Mouse (Mus musculus) G1E (cell line): ENCODE results near the gene Hes1.
"Not testable (repeated sequence)": the region's sequence is repeated elsewhere in the genome, so short reads cannot be mapped to it uniquely, and the experiment has no call there.

Source experiments
- CTCF ChIP-seq: IDR thresholded peaks from 2 replicates; pipeline ENCODE4 v1.5.1; 2012; ENCODE audit warnings: low read depth, low read length, inconsistent platforms, mixed read lengths
- GATA1 ChIP-seq: IDR thresholded peaks from 2 replicates; pipeline ENCODE4 v1.6.1; 2012; ENCODE audit warnings: borderline replicate concordance, low read length, inconsistent platforms, mixed read lengths
- GATA2 ChIP-seq: IDR thresholded peaks from 2 replicates; pipeline ENCODE4 v1.6.1; 2012; ENCODE audit warnings: low read depth, low read length, inconsistent platforms, borderline replicate concordance
- POLR2AphosphoS5 ChIP-seq: IDR thresholded peaks from 2 replicates; pipeline ENCODE4 v1.6.1; 2012; ENCODE audit warnings: low read depth, low read length, inconsistent platforms; ENCODE audit not compliant: insufficient replicate concordance
- TAL1 ChIP-seq: conservative IDR thresholded peaks from 2 replicates; pipeline ENCODE4 v1.6.1; 2012; ENCODE audit warnings: low read depth, low read length, inconsistent platforms, mixed read lengths

DNA sequence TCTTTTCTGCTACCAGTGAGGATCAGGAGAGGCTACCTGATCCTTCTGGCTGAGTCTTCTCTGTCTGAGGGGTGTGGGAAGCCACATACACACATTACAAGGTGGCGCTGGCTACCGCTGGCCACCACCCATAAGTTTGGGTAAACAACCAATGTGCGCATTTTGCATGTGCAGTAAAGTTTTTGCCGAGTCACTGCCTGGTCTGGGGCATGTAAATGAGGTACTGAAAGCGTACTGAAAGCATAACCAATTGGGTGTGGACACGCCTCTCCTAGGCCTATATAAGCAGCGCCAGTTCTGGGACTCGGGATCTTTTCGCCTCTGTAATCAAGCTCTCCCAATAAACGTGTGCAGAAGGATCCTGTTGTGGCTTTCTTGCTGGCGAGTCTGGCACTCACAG, 44.0 kb downstream of the Hes1 start:
- TF ChIP-seq CTCF, POLR2AphosphoS5, GATA1, TAL1, GATA2: not testable (repeated sequence)
